11 mouse cellular contexts compared by ENCODE assay signal in genomic region chr5:134568964-134569491, GRCm38 (mm10). TPM values are rescaled to one million over a fixed set of nuclear protein-coding genes. Genes with fewer than 3 reads are reported as not detected.
DNase-seq lines count a peak whose midpoint lies in the region; ATAC-seq and TF ChIP-seq lines count a peak whose summit lies in the region.
"Had no signal": no experiment of that assay in that cellular context is flagged by ENCODE, and none has a peak within 500 bp of the region (broad histone marks: within the 10 kb centered on the region; RNA-seq: fewer than 3 reads in every experiment).

No protein-coding gene starts in this region.

- no peaks in the 10 kb centered on the region for H3K9me3 ChIP-seq in heart, embryonic 15.5 days (replicated peaks)
- H3K9me3 ChIP-seq in limb, embryonic 11.5 days (ENCODE audit: control insufficient read depth, low read length), result no peaks in the 10 kb centered on the region
- no peaks in the 10 kb centered on the region for H3K9me3 ChIP-seq in hindbrain, postnatal 0 days (ENCODE audit: low read length)
- H3K9me3 ChIP-seq: hindbrain, embryonic 15.5 days had no signal

- H3K4me3 ChIP-seq in bone marrow macrophage, adult 2 months (ENCODE audit: insufficient read depth, low read length), result no peak overlapping the region
- H3K4me3 ChIP-seq in heart, embryonic 15.5 days, result no peak overlapping the region
- H3K4me3 ChIP-seq in limb, embryonic 11.5 days (ENCODE audit: low read depth, low read length), result no peak overlapping the region
- no peak overlapping the region for H3K4me3 ChIP-seq in hindbrain, postnatal 0 days (ENCODE audit: low read length)
- H3K4me3 ChIP-seq: hindbrain, embryonic 15.5 days had no signal

- TF ChIP-seq CTCF in bone marrow macrophage, adult 2 months (IDR thresholded peaks at IDR 0.05; ENCODE audit: low read depth, low read length), result no peak
- TF ChIP-seq CTCF in hindbrain, postnatal 0 days (IDR thresholded peaks at IDR 0.05; ENCODE audit: low read depth), result no peak

- H3K27me3 ChIP-seq in heart, embryonic 15.5 days, result no peaks in the 10 kb centered on the region
- H3K27me3 ChIP-seq in limb, embryonic 11.5 days (ENCODE audit: control insufficient read depth, insufficient read depth, low read length), result no peaks in the 10 kb centered on the region
- no peaks in the 10 kb centered on the region for H3K27me3 ChIP-seq in hindbrain, postnatal 0 days (ENCODE audit: insufficient read depth, low read length)
- H3K27me3 ChIP-seq: hindbrain, embryonic 15.5 days had no signal

- no peak for ATAC-seq in heart, embryonic 15.5 days (replicated peaks; ENCODE audit: insufficient number of reproducible peaks, insufficient read depth, low FRiP score, low read depth)
- ATAC-seq in limb, embryonic 11.5 days (ENCODE audit: insufficient number of reproducible peaks, low FRiP score, low TSS enrichment, low read depth), result no peak
- ATAC-seq in hindbrain, postnatal 0 days, result no peak

- peak overlapping the region; percentile 29; the same call in 1 of the 2 replicates for H3K27ac ChIP-seq in bone marrow macrophage, adult 2 months (ENCODE audit: insufficient read depth, low read depth, low read length)
- H3K27ac ChIP-seq in heart, embryonic 15.5 days, result peak overlapping the region; percentile 55
- H3K27ac ChIP-seq in limb, embryonic 11.5 days (replicated peaks; ENCODE audit: low read depth, low read length), result 0 out of 2 replicates have a peak overlapping the region, but pooled peaks have one; percentile 4
- no peak overlapping the region for H3K27ac ChIP-seq in hindbrain, postnatal 0 days
- H3K27ac ChIP-seq: hindbrain, embryonic 15.5 days; macrophage had no signal

- 51% methylated on average over 8 of the region's 8 CpGs for WGBS in heart, embryonic 15.5 days
- whole genome bisulfite sequencing in limb, embryonic 11.5 days, result 36% methylated on average over 8 of the region's 8 CpGs
- WGBS in hindbrain, postnatal 0 days, result 55% methylated on average over 8 of the region's 8 CpGs

- peaks cover 23% of the 10 kb centered on the region for H3K4me1 ChIP-seq in bone marrow macrophage, adult 2 months (ENCODE audit: control insufficient read depth, insufficient read depth, low read length)
- H3K4me1 ChIP-seq in heart, embryonic 15.5 days (replicated peaks), result peaks cover 17% of the 10 kb centered on the region
- peaks cover 6% of the 10 kb centered on the region for H3K4me1 ChIP-seq in limb, embryonic 11.5 days (ENCODE audit: control insufficient read depth, insufficient read depth, low read length)
- 0 out of 2 replicates have a peak, but pooled peaks cover 7% of the 10 kb centered on the region for H3K4me1 ChIP-seq in hindbrain, postnatal 0 days (ENCODE audit: insufficient read depth, low read length)

- no peak overlapping the region for H3K9ac ChIP-seq in heart, embryonic 15.5 days
- H3K9ac ChIP-seq in limb, embryonic 11.5 days (ENCODE audit: low read length), result no peak overlapping the region
- H3K9ac ChIP-seq in hindbrain, postnatal 0 days (replicated peaks; ENCODE audit: low read length), result no peak overlapping the region
- H3K9ac ChIP-seq: hindbrain, embryonic 15.5 days had no signal

- peak; percentile 60 for DNase-seq in layer of hippocampus, adult 9-11 months
- DNase-seq in layer of hippocampus, adult 11-12 months (ENCODE audit: low spot score), result no peak
- DNase-seq in limb, embryonic 11.5 days (ENCODE audit: low spot score), result no peak
- no peak for DNase-seq in natural killer cell, adult 2 months (ENCODE audit: low spot score in 2 of 2)
- no peak for DNase-seq in hindbrain, postnatal 0 days (ENCODE audit: low spot score)
- no peak for DNase-seq in ovary, adult 18-20 months (ENCODE audit: low spot score)

- no peak for TF ChIP-seq POLR2A in bone marrow macrophage, adult 2 months (IDR thresholded peaks at IDR 0.05; ENCODE audit: borderline replicate concordance, low read depth, low read length)

- H3K36me3 ChIP-seq in heart, embryonic 15.5 days, result no peaks in the 10 kb centered on the region
- no peaks in the 10 kb centered on the region for H3K36me3 ChIP-seq in limb, embryonic 11.5 days (ENCODE audit: control insufficient read depth, insufficient read depth, low read length)
- no peaks in the 10 kb centered on the region for H3K36me3 ChIP-seq in hindbrain, postnatal 0 days (ENCODE audit: insufficient read depth, low read length)
- H3K36me3 ChIP-seq: hindbrain, embryonic 15.5 days had no signal

- H3K4me2 ChIP-seq in heart, embryonic 15.5 days, result no peak overlapping the region
- no peak overlapping the region for H3K4me2 ChIP-seq in limb, embryonic 11.5 days (ENCODE audit: low read depth, severe bottlenecking)
- no peak overlapping the region for H3K4me2 ChIP-seq in hindbrain, postnatal 0 days (ENCODE audit: low read depth, low read length)
- H3K4me2 ChIP-seq: hindbrain, embryonic 15.5 days had no signal

RNA-seq across cellular contexts. Expression of gene Syna, which starts 9.1 kb away (rescaled TPM):
- polyA plus RNA-seq in bone marrow macrophage, adult 2 months (2012; ENCODE audit: insufficient read depth, insufficient read length, missing spikeins), result not detected in 2 replicates
- 0.06 TPM in 1 of 2 replicates, not detected in the other for polyA plus RNA-seq in heart, embryonic 15.5 days (2015; fragmentation: Nextera tagmentation; extraction: Ambion mirVana)
- polyA plus RNA-seq in limb, embryonic 11.5 days (2014; fragmentation: Nextera tagmentation; extraction: Ambion mirVana), result not detected in 2 replicates
- total RNA-seq in hindbrain, postnatal 0 days (2014; rRNA removed), result not detected in 2 replicates
- 0.81 TPM in 2 replicates for polyA plus RNA-seq in hindbrain, postnatal 0 days (2015; fragmentation: Nextera tagmentation; extraction: Ambion mirVana)
- total RNA-seq: common myeloid progenitor, adult 5-6 weeks had no signal
- polyA plus RNA-seq: macrophage had no signal

RNA-seq across cellular contexts. Expression of gene Rfc2, which starts 12.1 kb away (rescaled TPM):
- polyA plus RNA-seq in bone marrow macrophage, adult 2 months (2012; ENCODE audit: insufficient read depth, insufficient read length, missing spikeins), result 90.0 and 91.9 TPM in 2 replicates
- 156 and 190 TPM in 2 replicates for polyA plus RNA-seq in heart, embryonic 15.5 days (2015; fragmentation: Nextera tagmentation; extraction: Ambion mirVana)
- 395 and 420 TPM in 2 replicates for polyA plus RNA-seq in limb, embryonic 11.5 days (2014; fragmentation: Nextera tagmentation; extraction: Ambion mirVana)
- 50.9 and 76.3 TPM in 2 replicates for total RNA-seq in hindbrain, postnatal 0 days (2014; rRNA removed)
- 164 and 168 TPM in 2 replicates for polyA plus RNA-seq in hindbrain, postnatal 0 days (2015; fragmentation: Nextera tagmentation; extraction: Ambion mirVana)

RNA-seq across cellular contexts. Expression of gene Clip2, which starts 16.8 kb away (rescaled TPM):
- 13.1 and 14.3 TPM in 2 replicates for polyA plus RNA-seq in bone marrow macrophage, adult 2 months (2012; ENCODE audit: insufficient read depth, insufficient read length, missing spikeins)
- polyA plus RNA-seq in heart, embryonic 15.5 days (2015; fragmentation: Nextera tagmentation; extraction: Ambion mirVana), result 1.4 and 1.8 TPM in 2 replicates
- 6.8 and 6.9 TPM in 2 replicates for polyA plus RNA-seq in limb, embryonic 11.5 days (2014; fragmentation: Nextera tagmentation; extraction: Ambion mirVana)
- total RNA-seq in hindbrain, postnatal 0 days (2014; rRNA removed), result 133 and 150 TPM in 2 replicates
- 10.7 and 10.9 TPM in 2 replicates for polyA plus RNA-seq in hindbrain, postnatal 0 days (2015; fragmentation: Nextera tagmentation; extraction: Ambion mirVana)

RNA-seq across cellular contexts. Expression of gene Lat2, which starts 45.8 kb away (rescaled TPM):
- polyA plus RNA-seq in bone marrow macrophage, adult 2 months (2012; ENCODE audit: insufficient read depth, insufficient read length, missing spikeins), result 202 and 213 TPM in 2 replicates
- 2.5 and 4.5 TPM in 2 replicates for polyA plus RNA-seq in heart, embryonic 15.5 days (2015; fragmentation: Nextera tagmentation; extraction: Ambion mirVana)
- polyA plus RNA-seq in limb, embryonic 11.5 days (2014; fragmentation: Nextera tagmentation; extraction: Ambion mirVana), result 1.3 and 2.2 TPM in 2 replicates
- total RNA-seq in hindbrain, postnatal 0 days (2014; rRNA removed), result 0.93 and 2.8 TPM in 2 replicates
- polyA plus RNA-seq in hindbrain, postnatal 0 days (2015; fragmentation: Nextera tagmentation; extraction: Ambion mirVana), result 1.6 and 4.8 TPM in 2 replicates
